Mouse (Mus musculus) heart, embryonic 14.5 days (tissue): ENCODE measurements around the gene Cd44. TPM values are rescaled to one million over a fixed set of nuclear protein-coding genes. Genes with fewer than 3 reads are reported as not detected.

Experiments
- ATAC-seq: fragments of 200-750 bp; cut with Nextera tagmentation; 2 replicates; pipeline ENCODE4 v1.8.0; 2017; ENCODE audit warnings: low read depth, moderate TSS enrichment; ENCODE audit not compliant: insufficient number of reproducible peaks, insufficient read depth, low FRiP score
- H3K27ac ChIP-seq, 2 experiments: fragments of 200-500 bp in 1 of 2; fragments of 300-500 bp in 1 of 2; sonication (generic) in 1 of 2; replicated peaks in 1 of 2; 2 replicates each; pipeline ENCODE4 v1.5.1; 2012 to 2014; ENCODE audit warnings: low read depth in 2 of 2, low read length in 2 of 2, control low read depth in 1 of 2, mild to moderate bottlenecking in 1 of 2, mixed read lengths in 1 of 2; ENCODE audit not compliant: control insufficient read depth in 1 of 2, insufficient read depth in 1 of 2
- H3K27me3 ChIP-seq: fragments of 300-500 bp; sonication (generic); 2 replicates; pipeline ENCODE4 v1.6.1; 2014; ENCODE audit warnings: mild to moderate bottlenecking, low read length, control low read depth; ENCODE audit not compliant: control insufficient read depth, insufficient read depth
- H3K36me3 ChIP-seq: fragments of 300-500 bp; sonication (generic); 2 replicates; pipeline ENCODE4 v1.6.1; 2014; ENCODE audit warnings: mild to moderate bottlenecking, control low read depth, low read length, mixed read lengths; ENCODE audit not compliant: control insufficient read depth, insufficient read depth
- H3K4me1 ChIP-seq, 2 experiments: fragments of 200-500 bp in 1 of 2; fragments of 300-500 bp in 1 of 2; sonication (generic) in 1 of 2; 2 replicates each; pipeline ENCODE4 v1.6.1; 2012 to 2014; ENCODE audit warnings: low read length in 2 of 2, control low read depth in 1 of 2, mixed read lengths in 1 of 2; ENCODE audit not compliant: control insufficient read depth in 2 of 2, insufficient read depth in 2 of 2
- H3K4me2 ChIP-seq: fragments of 300-500 bp; sonication (generic); 2 replicates; pipeline ENCODE4 v1.6.1; 2014; ENCODE audit warnings: mild to moderate bottlenecking, low read length
- H3K4me3 ChIP-seq, 2 experiments: fragments of 200-500 bp in 1 of 2; fragments of 300-500 bp in 1 of 2; sonication (generic) in 1 of 2; 2 replicates each; pipeline ENCODE4 v1.5.1; 2012 to 2014; ENCODE audit warnings: low read length in 2 of 2, mild to moderate bottlenecking in 2 of 2, control low read depth in 1 of 2, low read depth in 1 of 2, moderate library complexity in 1 of 2; ENCODE audit not compliant: control insufficient read depth in 1 of 2, insufficient read depth in 1 of 2
- H3K9ac ChIP-seq: fragments of 300-500 bp; sonication (generic); 2 replicates; pipeline ENCODE4 v1.6.1; 2014; ENCODE audit warnings: mild to moderate bottlenecking, low read length
- H3K9me3 ChIP-seq: fragments of 300-500 bp; sonication (generic); 2 replicates; pipeline ENCODE4 v1.6.1; 2016; ENCODE audit warnings: low read length, control low read depth; ENCODE audit not compliant: control insufficient read depth
- WGBS: fragments of 180-500 bp; shearing (Covaris S2); extraction: QIAGEN DNeasy Blood & Tissue Kit; methylation state at CpG from one replicate; pipeline ENCODE4 v1.1.7; 2014; 5-methylcytosine and 5-hydroxymethylcytosine counted together
- polyA plus RNA-seq: library from polyadenylated mRNA; unstranded; fragments of >200 nt; fragmentation: Nextera tagmentation; extraction: Ambion mirVana; gene quantifications from 2 replicates; pipeline ENCODE4 v1.2.1, GENCODE M21; 2014

The Cd44 gene
- polyA plus RNA-seq, 1 experiment from 2014 or later, result 22.9 TPM

GRCm38 (mm10) chr2:102848811-102849433 lies 52.5 kb downstream of the Cd44 start:
- H3K4me3 ChIP-seq, result no peak overlapping the region
- H3K36me3 ChIP-seq, result peaks cover 28% of the 10 kb centered on the region; the same call in 1 of the 2 replicates
- H3K27me3 ChIP-seq, result no peaks in the 10 kb centered on the region
- peaks cover 4 to 21% of the 10 kb centered on the region in 2 experiments for H3K4me1 ChIP-seq
- H3K4me2 ChIP-seq, result no peak overlapping the region
- no peak for ATAC-seq
- H3K9me3 ChIP-seq, result no peaks in the 10 kb centered on the region
- H3K9ac ChIP-seq, result no peak overlapping the region
- no peak overlapping the region for H3K27ac ChIP-seq
- WGBS, result 56% methylated on average over 5 of the region's 5 CpGs

DNA sequence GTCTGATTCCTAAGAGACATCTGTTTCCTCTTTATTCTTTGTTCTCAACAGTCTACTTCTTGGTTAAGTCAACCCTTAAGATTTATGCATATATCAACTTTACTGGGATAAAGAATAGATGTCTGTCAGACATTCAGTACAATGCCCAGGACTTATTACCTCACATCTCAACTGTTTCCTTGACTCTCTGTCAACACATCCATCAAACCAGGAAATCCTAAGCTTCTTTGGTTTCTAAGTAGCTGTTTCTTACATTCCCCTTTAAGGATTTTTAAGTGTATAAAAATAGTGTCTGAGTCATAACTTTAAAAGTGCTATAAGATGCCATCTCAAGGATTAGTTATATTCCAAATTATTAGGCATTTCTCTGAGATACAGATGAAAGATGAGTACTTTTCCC lies 60.2 kb downstream of the Cd44 start:
- Histone ChIP-seq H3K4me3 (no peak overlapping the region), H3K27ac (no peak overlapping the region), H3K9ac (no peak overlapping the region), H3K9me3 (no peaks in the 10 kb centered on the region), H3K36me3 (peaks cover 26% of the 10 kb centered on the region; the same call in 1 of the 2 replicates), H3K4me1 (no peaks in the 10 kb centered on the region), H3K4me2 (no peak overlapping the region), H3K27me3 (no peaks in the 10 kb centered on the region)
- ATAC-seq, result no peak

GRCm38 (mm10) chr2:102838179-102838578 lies 63.3 kb downstream of the Cd44 start:
- no peak overlapping the region for H3K4me3 ChIP-seq
- H3K9ac ChIP-seq, result no peak overlapping the region
- 88% methylated on average over 7 of the region's 7 CpGs for WGBS
- no peak for ATAC-seq
- no peaks in the 10 kb centered on the region for H3K9me3 ChIP-seq
- no peaks in the 10 kb centered on the region for H3K27me3 ChIP-seq
- no peaks in the 10 kb centered on the region for H3K4me1 ChIP-seq
- H3K27ac ChIP-seq, result no peak overlapping the region
- peaks cover 20% of the 10 kb centered on the region; the same call in 1 of the 2 replicates for H3K36me3 ChIP-seq
- H3K4me2 ChIP-seq, result no peak overlapping the region

- Histone ChIP-seq H3K9me3 (no peaks in the 10 kb centered on the region), H3K4me1 (no peaks in the 10 kb centered on the region), H3K27ac (no peak overlapping the region), H3K27me3 (no peaks in the 10 kb centered on the region), H3K36me3 (peaks cover 14% of the 10 kb centered on the region), H3K9ac (no peak overlapping the region), H3K4me2 (no peak overlapping the region), H3K4me3 (no peak overlapping the region)
- no peak for ATAC-seq
These were observed 69.9 kb downstream of the Cd44 start for GRCm38 (mm10) chr2:102831547-102831946.

DNA sequence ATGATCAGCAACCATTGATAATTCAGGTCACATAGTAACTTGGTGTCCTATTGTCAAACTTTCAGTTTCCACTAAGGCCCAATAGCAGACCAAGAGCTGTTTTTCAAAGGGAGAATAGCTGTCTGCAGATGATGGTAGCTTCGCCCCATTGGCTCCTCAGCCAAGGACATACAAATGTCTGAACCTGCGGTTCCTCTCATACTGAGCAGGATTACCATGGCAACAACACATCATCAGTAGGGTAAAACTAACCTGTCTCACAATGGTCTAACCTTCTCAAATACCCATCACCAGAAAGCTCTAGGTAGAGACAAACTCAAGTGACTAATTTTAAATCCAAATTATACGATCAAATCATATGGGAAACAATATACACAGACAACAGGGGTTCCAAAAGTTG lies 72.3 kb downstream of the Cd44 start:
- H3K27me3 ChIP-seq, result no peaks in the 10 kb centered on the region
- H3K4me1 ChIP-seq, result no peaks in the 10 kb centered on the region
- 81% methylated on average over 3 of the region's 3 CpGs for WGBS
- H3K4me2 ChIP-seq, result no peak overlapping the region
- H3K27ac ChIP-seq, result no peak overlapping the region
- no peaks in the 10 kb centered on the region for H3K9me3 ChIP-seq
- H3K4me3 ChIP-seq, result no peak overlapping the region
- ATAC-seq, result no peak
- peaks cover 28% of the 10 kb centered on the region for H3K36me3 ChIP-seq
- H3K9ac ChIP-seq, result no peak overlapping the region

DNA sequence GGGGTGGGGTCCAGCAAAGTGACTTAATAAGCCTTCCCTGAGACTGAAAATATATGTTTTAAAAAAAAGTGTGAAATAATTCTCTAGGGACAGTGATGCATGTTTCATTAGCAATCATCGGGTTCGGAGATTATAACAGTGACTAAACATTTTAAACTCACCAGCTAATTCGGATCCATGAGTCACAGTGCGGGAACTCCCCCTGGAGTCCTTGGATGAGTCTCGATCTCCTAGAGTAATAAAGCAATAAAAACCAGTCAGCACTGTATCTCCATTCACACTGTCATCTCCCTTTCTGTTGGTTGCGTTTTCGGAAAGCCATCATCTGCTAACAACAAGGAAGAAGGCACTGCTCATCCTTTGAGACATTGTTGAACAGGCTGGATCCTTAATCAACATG lies 73.1 kb downstream of the Cd44 start:
- H3K4me3 ChIP-seq, result no peak overlapping the region
- no peak for ATAC-seq
- WGBS, result 94% methylated on average over 7 of the region's 7 CpGs
- no peaks in the 10 kb centered on the region for H3K27me3 ChIP-seq
- H3K9ac ChIP-seq, result no peak overlapping the region
- H3K9me3 ChIP-seq, result no peaks in the 10 kb centered on the region
- no peak overlapping the region for H3K4me2 ChIP-seq
- H3K4me1 ChIP-seq, result no peaks in the 10 kb centered on the region
- H3K36me3 ChIP-seq, result peaks cover 36% of the 10 kb centered on the region
- no peak overlapping the region for H3K27ac ChIP-seq

- no peak for ATAC-seq
- 83% methylated on average over 1 of the region's 1 CpGs for WGBS
- H3K4me1 ChIP-seq, result no peaks in the 10 kb centered on the region
These were observed 73.6 kb downstream of the Cd44 start for GRCm38 (mm10) chr2:102827841-102828240.

GRCm38 (mm10) chr2:102825961-102826633 lies 75.4 kb downstream of the Cd44 start:
- Histone ChIP-seq H3K36me3 (peaks cover 55% of the 10 kb centered on the region), H3K9me3 (no peaks in the 10 kb centered on the region), H3K4me1 (no peaks in the 10 kb centered on the region)

More at GRCm38 (mm10) chr2:102827841-102828240, 73.6 kb downstream of the Cd44 start:
- no peaks in the 10 kb centered on the region for H3K9me3 ChIP-seq
- peaks cover 40% of the 10 kb centered on the region for H3K36me3 ChIP-seq
- no peak overlapping the region for H3K4me3 ChIP-seq
- no peak overlapping the region for H3K9ac ChIP-seq
- no peak overlapping the region for H3K4me2 ChIP-seq
- no peaks in the 10 kb centered on the region for H3K27me3 ChIP-seq
- no peak overlapping the region for H3K27ac ChIP-seq

More at GRCm38 (mm10) chr2:102825961-102826633, 75.4 kb downstream of the Cd44 start:
- no peak for ATAC-seq
- Histone ChIP-seq H3K9ac (no peak overlapping the region), H3K4me2 (no peak overlapping the region), H3K27ac (no peak overlapping the region), H3K27me3 (no peaks in the 10 kb centered on the region), H3K4me3 (no peak overlapping the region)
- 92% methylated on average over 9 of the region's 9 CpGs for whole genome bisulfite sequencing
